Mouse (Mus musculus): ENCODE measurements around the gene Gm5941.
"Not testable (repeated sequence)": the region's sequence is repeated elsewhere in the genome, so short reads cannot be mapped to it uniquely, and the experiment has no call there.

GRCm38 (mm10) chrX:92489649-92490048, at the start of gene Gm5941:
- not testable (repeated sequence) for TF ChIP-seq POLR2A, CTCF (IDR thresholded peaks at IDR 0.05; ENCODE audit: extremely low read depth, insufficient read depth, low read length)
